ENCODE assay signal across 12 mouse cellular contexts in the genomic region with DNA sequence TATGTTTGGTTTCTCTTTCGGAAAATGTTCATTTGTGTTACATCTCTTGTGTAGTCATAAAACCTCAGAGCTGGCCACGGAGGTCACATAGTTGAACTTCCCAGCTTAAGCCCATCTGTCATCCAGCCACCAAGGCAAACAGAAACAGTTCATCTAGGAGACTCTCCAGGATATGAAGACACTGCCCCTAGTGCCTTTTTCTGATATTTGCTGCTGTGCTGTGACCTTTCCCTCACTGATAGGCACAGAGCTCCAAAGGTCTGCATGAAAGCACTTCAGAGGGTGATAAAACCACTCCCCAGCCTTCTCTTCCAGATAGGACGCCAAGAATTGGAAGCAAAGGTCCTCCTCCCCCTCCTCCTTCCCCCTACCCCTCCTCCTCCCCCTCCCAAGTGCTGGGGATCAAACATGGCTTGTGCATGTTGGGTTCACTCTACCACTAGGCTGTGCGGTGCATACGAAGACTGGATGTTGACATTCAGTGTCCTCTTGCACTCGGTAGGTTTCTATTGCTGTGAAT. TPM values are rescaled to one million over a fixed set of nuclear protein-coding genes. Genes with fewer than 3 reads are reported as not detected.
DNase-seq lines count a peak whose midpoint lies in the region; ATAC-seq and TF ChIP-seq lines count a peak whose summit lies in the region.
"Had no signal": no experiment of that assay in that cellular context is flagged by ENCODE, and none has a peak within 500 bp of the region (broad histone marks: within the 10 kb centered on the region; RNA-seq: fewer than 3 reads in every experiment).

No protein-coding gene starts in this region.

- H3K4me3 ChIP-seq in forebrain, postnatal 0 days (ENCODE audit: low read depth, low read length), result no peak overlapping the region
- H3K4me3 ChIP-seq in forebrain, embryonic 13.5 days, result no peak overlapping the region
- no peak overlapping the region for H3K4me3 ChIP-seq in liver, embryonic 16.5 days (ENCODE audit: low read depth, low read length)
- H3K4me3 ChIP-seq: embryonic facial prominence, embryonic 15.5 days; midbrain, embryonic 12.5 days had no signal

- no peaks in the 10 kb centered on the region for H3K9me3 ChIP-seq in forebrain, postnatal 0 days (ENCODE audit: low read length)
- H3K9me3 ChIP-seq in forebrain, embryonic 13.5 days (replicated peaks), result no peaks in the 10 kb centered on the region; the same call in 1 of the 2 replicates
- H3K9me3 ChIP-seq in liver, embryonic 16.5 days (replicated peaks; ENCODE audit: control insufficient read depth, low read length), result no peaks in the 10 kb centered on the region; the same call in 1 of the 2 replicates
- H3K9me3 ChIP-seq: embryonic facial prominence, embryonic 15.5 days; midbrain, embryonic 12.5 days had no signal

- H3K4me2 ChIP-seq in forebrain, postnatal 0 days (ENCODE audit: low read depth), result no peak overlapping the region
- no peak overlapping the region for H3K4me2 ChIP-seq in forebrain, embryonic 13.5 days
- no peak overlapping the region for H3K4me2 ChIP-seq in liver, embryonic 16.5 days (ENCODE audit: low read depth, low read length)
- H3K4me2 ChIP-seq: embryonic facial prominence, embryonic 15.5 days; midbrain, embryonic 12.5 days had no signal

- no peak overlapping the region for H3K9ac ChIP-seq in forebrain, postnatal 0 days
- H3K9ac ChIP-seq in forebrain, embryonic 13.5 days, result no peak overlapping the region
- no peak overlapping the region for H3K9ac ChIP-seq in liver, embryonic 16.5 days (ENCODE audit: low read depth, low read length)
- H3K9ac ChIP-seq: embryonic facial prominence, embryonic 15.5 days; midbrain, embryonic 12.5 days had no signal

- TF ChIP-seq CTCF in forebrain, postnatal 0 days (IDR thresholded peaks at IDR 0.05; ENCODE audit: low read depth), result peak; percentile 21; the same call in 1 of the 2 replicates

- no peak for DNase-seq in forebrain, postnatal 0 days
- peak; percentile 95 for DNase-seq in 3T3-L1 (ENCODE audit: low read depth, low spot score)
- DNase-seq in embryo, embryonic 9.5 days (ENCODE audit: extremely low spot score), result peak; percentile 14
- DNase-seq in right cerebral cortex, postnatal 4 days, result no peak
- no peak for DNase-seq in B cell, adult 2 months
- DNase-seq in ovary, postnatal 10 days (ENCODE audit: low spot score), result no peak

- peaks cover 11% of the 10 kb centered on the region for H3K4me1 ChIP-seq in forebrain, postnatal 0 days (ENCODE audit: insufficient read depth)
- peaks cover 24% of the 10 kb centered on the region for H3K4me1 ChIP-seq in forebrain, embryonic 13.5 days
- H3K4me1 ChIP-seq in liver, embryonic 16.5 days (ENCODE audit: control insufficient read depth, low read depth, low read length), result peaks cover 6% of the 10 kb centered on the region

- WGBS in forebrain, postnatal 0 days, result 72% methylated on average over 6 of the region's 6 CpGs
- 77% methylated on average over 6 of the region's 6 CpGs for WGBS in forebrain, embryonic 13.5 days
- 57% methylated on average over 6 of the region's 6 CpGs for WGBS in liver, embryonic 16.5 days (ENCODE audit: insufficient replicate concordance)

- H3K36me3 ChIP-seq in forebrain, postnatal 0 days (ENCODE audit: insufficient read depth), result no peaks in the 10 kb centered on the region
- peaks cover 12% of the 10 kb centered on the region; the same call in 1 of the 2 replicates for H3K36me3 ChIP-seq in forebrain, embryonic 13.5 days (ENCODE audit: poor library complexity, severe bottlenecking)
- no peaks in the 10 kb centered on the region for H3K36me3 ChIP-seq in liver, embryonic 16.5 days (ENCODE audit: control insufficient read depth, insufficient read depth)
- H3K36me3 ChIP-seq: embryonic facial prominence, embryonic 15.5 days had no signal

- no peak overlapping the region for H3K27ac ChIP-seq in forebrain, postnatal 0 days (ENCODE audit: low read depth, low read length)
- no peak overlapping the region for H3K27ac ChIP-seq in forebrain, embryonic 13.5 days
- no peak overlapping the region for H3K27ac ChIP-seq in liver, embryonic 16.5 days (ENCODE audit: low read length)
- H3K27ac ChIP-seq: embryonic facial prominence, embryonic 15.5 days; midbrain, embryonic 12.5 days had no signal

- H3K27me3 ChIP-seq in forebrain, postnatal 0 days (ENCODE audit: insufficient read depth, low read length), result no peaks in the 10 kb centered on the region
- H3K27me3 ChIP-seq in forebrain, embryonic 13.5 days, result no peaks in the 10 kb centered on the region
- peaks cover 32% of the 10 kb centered on the region for H3K27me3 ChIP-seq in liver, embryonic 16.5 days (ENCODE audit: control insufficient read depth, insufficient read depth, low read depth, low read length)
- H3K27me3 ChIP-seq: embryonic facial prominence, embryonic 15.5 days had no signal

- no peak for ATAC-seq in forebrain, postnatal 0 days
- ATAC-seq in forebrain, embryonic 13.5 days, result no peak
- ATAC-seq in liver, embryonic 16.5 days (ENCODE audit: low read depth), result peak; percentile 43; the same call in 1 of the 2 replicates

RNA-seq across cellular contexts. Expression of gene Tmem98, which starts 1.4 kb away (rescaled TPM):
- total RNA-seq in forebrain, postnatal 0 days (2014; rRNA removed), result 15.7 and 18.3 TPM in 2 replicates
- 20.5 and 20.8 TPM in 2 replicates for polyA plus RNA-seq in forebrain, postnatal 0 days (2015; fragmentation: Nextera tagmentation; extraction: Ambion mirVana)
- polyA plus RNA-seq in forebrain, embryonic 13.5 days (2015; fragmentation: Nextera tagmentation; extraction: Ambion mirVana), result 58.6 and 60.1 TPM in 2 replicates
- 8.4 and 9.9 TPM in 2 replicates for polyA plus RNA-seq in liver, embryonic 16.5 days (2015; fragmentation: Nextera tagmentation; extraction: Ambion mirVana)

RNA-seq across cellular contexts. Expression of gene Myo1d, which starts 28.8 kb away (rescaled TPM):
- 1.7 and 3.4 TPM in 2 replicates for total RNA-seq in forebrain, postnatal 0 days (2014; rRNA removed)
- polyA plus RNA-seq in forebrain, postnatal 0 days (2015; fragmentation: Nextera tagmentation; extraction: Ambion mirVana), result 0.88 and 1.2 TPM in 2 replicates
- polyA plus RNA-seq in forebrain, embryonic 13.5 days (2015; fragmentation: Nextera tagmentation; extraction: Ambion mirVana), result 1.4 and 1.7 TPM in 2 replicates
- 10.7 and 12.3 TPM in 2 replicates for polyA plus RNA-seq in liver, embryonic 16.5 days (2015; fragmentation: Nextera tagmentation; extraction: Ambion mirVana)

RNA-seq across cellular contexts. Expression of gene Spaca3, which starts 49.6 kb away (rescaled TPM):
- total RNA-seq in forebrain, postnatal 0 days (2014; rRNA removed), result not detected in 2 replicates
- polyA plus RNA-seq in forebrain, postnatal 0 days (2015; fragmentation: Nextera tagmentation; extraction: Ambion mirVana), result not detected in 2 replicates
- polyA plus RNA-seq in forebrain, embryonic 13.5 days (2015; fragmentation: Nextera tagmentation; extraction: Ambion mirVana), result not detected in 2 replicates
- polyA plus RNA-seq in liver, embryonic 16.5 days (2015; fragmentation: Nextera tagmentation; extraction: Ambion mirVana), result not detected in 2 replicates
- total RNA-seq: layer of hippocampus, postnatal 10 days had no signal
- polyA plus RNA-seq: C2C12; embryonic facial prominence, embryonic 15.5 days; midbrain, embryonic 12.5 days had no signal

Comparison
In these comparisons a context has a peak if more than half of its experiments do, and no peak if none do; other contexts are left out.
1. DNase-seq: peak in 3T3-L1 (single experiment) and embryo, embryonic 9.5 days (single experiment); none in forebrain, postnatal 0 days (single experiment), right cerebral cortex, postnatal 4 days (single experiment), B cell, adult 2 months (0 of 2) and ovary, postnatal 10 days (single experiment).